Mouse (Mus musculus): ENCODE measurements at regions not wholly inside any gene's neighbourhood (a gene's known extent, or its start where the extent isn't known, plus 50 kb on each side); places are given as distances from the start of the nearest gene placed in this dataset.

DNA sequence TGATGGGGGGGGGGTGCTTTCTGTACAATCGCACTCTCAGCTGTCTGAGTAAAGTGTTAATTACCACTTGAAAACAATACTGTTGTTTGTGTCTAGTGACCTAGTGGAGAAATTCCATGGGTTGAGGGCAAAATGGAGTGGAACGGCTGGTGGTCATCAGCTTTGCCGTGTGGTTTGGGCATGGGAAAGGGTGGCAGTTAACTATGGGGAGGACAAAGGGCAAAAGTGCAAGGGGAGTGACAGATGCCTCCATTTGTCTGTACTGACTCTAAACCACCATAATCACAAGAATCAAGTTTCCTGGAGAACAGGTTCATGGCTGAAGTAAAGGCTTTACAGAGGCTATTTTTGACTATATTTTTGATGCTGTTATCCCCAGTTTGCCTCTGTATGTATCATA lies 294.0 kb upstream of the Slc30a5 start:
- Histone ChIP-seq H3K36me3 (ENCODE audit: control insufficient read depth, insufficient read depth) (no peaks in the 10 kb centered on the region), H3ac (ENCODE audit: control insufficient read depth, insufficient read length) (no peak overlapping the region), H3K4me3 (no peak overlapping the region), H3K79me2 (ENCODE audit: control insufficient read depth, insufficient read depth) (no peaks in the 10 kb centered on the region), H3K27me3 (ENCODE audit: control insufficient read depth, insufficient read depth, insufficient read length) (no peaks in the 10 kb centered on the region), H3K4me2 (ENCODE audit: low read depth) (no peak overlapping the region)
- TF ChIP-seq E2F4 (IDR thresholded peaks at IDR 0.05; ENCODE audit: insufficient read depth) (no peak), CEBPB (IDR thresholded peaks at IDR 0.05; ENCODE audit: insufficient read depth, poor library complexity, severe bottlenecking) (no peak), POLR2A (IDR thresholded peaks at IDR 0.05; ENCODE audit: insufficient read length, low read depth) (no peak), SRF (IDR thresholded peaks at IDR 0.05; ENCODE audit: control insufficient read depth, insufficient read length, low read depth) (no peak), MYOD1 (IDR thresholded peaks at IDR 0.05; ENCODE audit: control insufficient read depth in 1 of 3, insufficient read length in 2 of 3, low read depth in 2 of 3) (peak in 2 of 3 experiments; percentile 43 to 59), MYOG (IDR thresholded peaks at IDR 0.05; ENCODE audit: control insufficient read depth in 1 of 3, insufficient read depth in 1 of 3, insufficient read length in 2 of 3, low read depth in 2 of 3) (peak in 1 of 3 experiments; percentile 52)

DNA sequence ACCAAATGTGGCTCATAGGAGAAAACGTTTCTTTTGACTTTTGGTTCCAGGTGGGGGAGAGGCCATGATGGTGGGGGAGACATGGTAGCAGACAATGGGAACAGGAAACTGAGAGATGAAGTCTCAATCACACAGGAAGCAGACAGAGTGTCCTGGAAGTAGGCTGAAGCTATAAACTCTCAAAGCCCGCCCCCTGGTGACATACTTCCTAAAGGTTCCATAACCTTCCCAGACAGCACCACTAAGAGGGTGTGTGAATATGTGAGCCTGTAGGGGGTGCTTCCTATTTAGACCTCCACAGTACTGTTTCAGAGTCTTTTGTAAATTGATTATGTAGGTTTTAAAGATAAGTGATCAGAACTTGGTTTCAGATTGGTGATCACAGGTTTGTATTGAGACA lies 284.1 kb upstream of the Slc30a5 start:
- no peaks in the 10 kb centered on the region for H3K36me3 ChIP-seq (ENCODE audit: control insufficient read depth, insufficient read depth)
- no peak overlapping the region for H3K4me2 ChIP-seq (ENCODE audit: low read depth)
- H3K27me3 ChIP-seq (ENCODE audit: control insufficient read depth, insufficient read depth, insufficient read length), result no peaks in the 10 kb centered on the region
- H3ac ChIP-seq (ENCODE audit: control insufficient read depth, insufficient read length), result no peak overlapping the region
- TF ChIP-seq REST (IDR thresholded peaks at IDR 0.05; ENCODE audit: insufficient read depth, insufficient read length) (no peak), POLR2A (IDR thresholded peaks at IDR 0.05; ENCODE audit: insufficient read length, low read depth) (no peak), CEBPB (IDR thresholded peaks at IDR 0.05; ENCODE audit: insufficient read depth, poor library complexity, severe bottlenecking) (no peak), TCF3 (IDR thresholded peaks at IDR 0.05; ENCODE audit: insufficient read length, low read depth) (no peak), MAX (IDR thresholded peaks at IDR 0.05; ENCODE audit: low read depth) (no peak)
- H3K79me2 ChIP-seq (ENCODE audit: control insufficient read depth, insufficient read depth), result no peaks in the 10 kb centered on the region
- H3K4me3 ChIP-seq, result no peak overlapping the region

DNA sequence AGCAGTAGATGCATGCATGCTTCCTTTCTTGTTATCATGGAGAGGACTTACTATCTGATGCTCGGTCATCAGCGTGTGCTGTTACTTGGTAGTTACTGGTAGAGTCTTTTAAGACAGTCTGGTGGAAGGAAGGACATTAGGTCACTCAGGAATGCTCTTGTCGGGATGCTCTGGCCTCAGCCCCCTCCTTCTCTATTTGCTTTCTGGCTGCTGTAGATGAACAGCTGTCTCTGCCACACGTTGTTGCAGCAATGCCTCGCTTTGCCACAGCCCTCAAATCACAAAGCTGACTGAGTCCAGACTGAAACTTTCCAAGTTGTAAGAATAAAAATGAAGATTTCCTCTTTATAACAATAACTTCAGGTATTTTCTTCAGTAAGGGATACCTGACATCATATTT lies 282.1 kb upstream of the Slc30a5 start:
- Histone ChIP-seq H3K27me3 (ENCODE audit: control insufficient read depth, insufficient read depth, insufficient read length) (no peaks in the 10 kb centered on the region), H3K4me2 (ENCODE audit: low read depth) (no peak overlapping the region), H3ac (ENCODE audit: control insufficient read depth, insufficient read length) (no peak overlapping the region), H3K36me3 (ENCODE audit: control insufficient read depth, insufficient read depth) (no peaks in the 10 kb centered on the region), H3K79me2 (ENCODE audit: control insufficient read depth, insufficient read depth) (no peaks in the 10 kb centered on the region), H3K4me3 (no peak overlapping the region)
- TF ChIP-seq REST (IDR thresholded peaks at IDR 0.05; ENCODE audit: insufficient read depth, insufficient read length), result no peak
- no peak for TF ChIP-seq POLR2A (IDR thresholded peaks at IDR 0.05; ENCODE audit: insufficient read length, low read depth)
- TF ChIP-seq TCF3 (IDR thresholded peaks at IDR 0.05; ENCODE audit: insufficient read length, low read depth), result no peak
- TF ChIP-seq MYOD1 (IDR thresholded peaks at IDR 0.05; ENCODE audit: control insufficient read depth in 1 of 3, insufficient read length in 2 of 3, low read depth in 2 of 3), result peak in 2 of 3 experiments; percentile 56 to 71
- peak in 1 of 3 experiments; percentile 30 for TF ChIP-seq MYOG (IDR thresholded peaks at IDR 0.05; ENCODE audit: control insufficient read depth in 1 of 3, insufficient read depth in 1 of 3, insufficient read length in 2 of 3, low read depth in 2 of 3)

DNA sequence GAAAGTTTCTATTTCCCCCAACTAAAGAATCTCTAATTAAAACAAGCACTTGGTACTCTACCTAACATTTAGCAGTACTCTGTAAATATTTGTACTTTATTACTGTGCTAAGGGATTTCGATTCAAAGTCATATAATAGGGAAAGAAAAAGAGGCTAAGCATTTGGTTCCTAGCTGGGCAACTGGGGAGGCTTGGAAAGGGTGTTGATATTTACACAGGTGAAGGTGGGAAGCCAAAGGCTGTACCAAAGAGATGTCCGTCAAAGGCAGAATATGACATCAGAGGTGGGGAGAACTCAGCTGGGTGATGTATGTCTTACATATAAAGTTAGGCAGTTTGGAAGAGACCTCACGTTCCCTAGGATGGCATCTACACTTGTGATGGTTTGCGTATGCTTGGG lies 278.9 kb upstream of the Slc30a5 start:
- Histone ChIP-seq H3K4me2 (ENCODE audit: low read depth) (no peak overlapping the region), H3K79me2 (ENCODE audit: control insufficient read depth, insufficient read depth) (no peaks in the 10 kb centered on the region)
- TF ChIP-seq POLR2A (IDR thresholded peaks at IDR 0.05; ENCODE audit: insufficient read length, low read depth) (no peak), REST (IDR thresholded peaks at IDR 0.05; ENCODE audit: insufficient read depth, insufficient read length) (no peak), TCF12 (IDR thresholded peaks at IDR 0.05; ENCODE audit: insufficient read depth, poor library complexity, severe bottlenecking) (no peak), MYOG (IDR thresholded peaks at IDR 0.05; ENCODE audit: control insufficient read depth in 1 of 3, insufficient read depth in 1 of 3, insufficient read length in 2 of 3, low read depth in 2 of 3) (no peak)

DNA sequence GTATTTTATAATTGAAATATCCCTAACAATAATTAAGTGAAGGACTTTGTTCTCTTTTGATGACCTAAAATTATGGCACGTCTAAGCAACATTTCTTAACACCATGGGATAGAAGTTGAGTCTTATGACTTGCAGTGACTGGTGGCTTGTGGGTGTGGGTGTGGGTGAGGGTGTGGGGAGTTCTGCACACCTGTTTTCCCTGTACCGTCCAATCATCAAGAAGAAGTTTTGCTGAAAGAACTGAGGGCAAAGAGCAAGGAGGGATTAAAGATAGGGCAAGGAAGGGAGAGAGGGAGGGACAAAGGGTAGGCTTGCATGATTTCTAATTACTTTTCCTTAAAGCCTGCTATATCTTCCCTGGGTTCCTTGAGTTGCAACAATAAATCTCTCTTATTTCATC lies 278.5 kb upstream of the Slc30a5 start:
- Histone ChIP-seq H3K4me2 (ENCODE audit: low read depth) (no peak overlapping the region), H3ac (ENCODE audit: control insufficient read depth, insufficient read length) (no peak overlapping the region), H3K27me3 (ENCODE audit: control insufficient read depth, insufficient read depth, insufficient read length) (no peaks in the 10 kb centered on the region), H3K79me2 (ENCODE audit: control insufficient read depth, insufficient read depth) (no peaks in the 10 kb centered on the region), H3K36me3 (ENCODE audit: control insufficient read depth, insufficient read depth) (no peaks in the 10 kb centered on the region), H3K4me3 (no peak overlapping the region)
- no peak for TF ChIP-seq MAX (IDR thresholded peaks at IDR 0.05; ENCODE audit: low read depth)
- TF ChIP-seq MYOD1 (IDR thresholded peaks at IDR 0.05; ENCODE audit: control insufficient read depth in 1 of 3, insufficient read length in 2 of 3, low read depth in 2 of 3), result peak in 1 of 3 experiments; percentile 7

More for the DNA sequence above, 278.9 kb upstream of the Slc30a5 start:
- H3ac ChIP-seq (ENCODE audit: control insufficient read depth, insufficient read length), result no peak overlapping the region
- H3K4me3 ChIP-seq, result no peak overlapping the region
- no peaks in the 10 kb centered on the region for H3K27me3 ChIP-seq (ENCODE audit: control insufficient read depth, insufficient read depth, insufficient read length)
- H3K36me3 ChIP-seq (ENCODE audit: control insufficient read depth, insufficient read depth), result no peaks in the 10 kb centered on the region

DNA sequence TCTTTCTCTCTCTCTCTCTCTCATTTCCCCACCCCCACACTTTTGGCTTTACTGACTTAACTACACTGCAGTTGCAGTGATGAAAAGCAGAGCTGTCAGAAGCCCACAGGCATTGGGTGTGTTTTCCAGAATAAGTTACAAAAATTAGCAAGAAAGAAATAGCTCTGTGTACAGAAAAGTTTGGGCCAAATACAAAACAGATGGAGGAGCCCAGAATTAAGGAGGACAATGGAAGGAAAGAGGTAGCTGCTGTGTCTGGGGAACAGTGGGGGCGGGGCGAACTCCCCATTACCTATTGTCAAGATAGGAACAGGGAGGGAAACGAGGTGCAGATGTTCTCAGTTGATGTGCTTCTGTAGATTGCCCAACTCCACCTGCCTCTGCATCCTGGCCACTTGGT lies 267.4 kb upstream of the Slc30a5 start:
- no peak for TF ChIP-seq USF1 (IDR thresholded peaks at IDR 0.05; ENCODE audit: low read depth)
- no peak for TF ChIP-seq SRF (IDR thresholded peaks at IDR 0.05; ENCODE audit: control insufficient read depth, insufficient read length, low read depth)
- no peak for TF ChIP-seq E2F4 (IDR thresholded peaks at IDR 0.05; ENCODE audit: insufficient read depth)
- no peak for TF ChIP-seq POLR2A (IDR thresholded peaks at IDR 0.05; ENCODE audit: insufficient read length, low read depth)
- no peak for TF ChIP-seq TCF3 (IDR thresholded peaks at IDR 0.05; ENCODE audit: insufficient read length, low read depth)
- TF ChIP-seq CEBPB (IDR thresholded peaks at IDR 0.05; ENCODE audit: insufficient read depth, poor library complexity, severe bottlenecking), result no peak
- TF ChIP-seq MYOD1 (IDR thresholded peaks at IDR 0.05; ENCODE audit: control insufficient read depth in 1 of 3, insufficient read length in 2 of 3, low read depth in 2 of 3), result no peak
- TF ChIP-seq POLR2AphosphoS2 (IDR thresholded peaks at IDR 0.05; ENCODE audit: insufficient read length, low read depth), result no peak
- TF ChIP-seq REST (IDR thresholded peaks at IDR 0.05; ENCODE audit: insufficient read depth, insufficient read length), result no peak
- no peak for TF ChIP-seq MAX (IDR thresholded peaks at IDR 0.05; ENCODE audit: low read depth)
- no peak for TF ChIP-seq TCF12 (IDR thresholded peaks at IDR 0.05; ENCODE audit: insufficient read depth, poor library complexity, severe bottlenecking)
- no peak overlapping the region for H3K4me3 ChIP-seq
- no peaks in the 10 kb centered on the region for H3K36me3 ChIP-seq (ENCODE audit: control insufficient read depth, insufficient read depth)
- H3K4me2 ChIP-seq (ENCODE audit: low read depth), result no peak overlapping the region
- H3K27me3 ChIP-seq (ENCODE audit: control insufficient read depth, insufficient read depth, insufficient read length), result no peaks in the 10 kb centered on the region
- H3K79me2 ChIP-seq (ENCODE audit: control insufficient read depth, insufficient read depth), result no peaks in the 10 kb centered on the region
- no peak overlapping the region for H3ac ChIP-seq (ENCODE audit: control insufficient read depth, insufficient read length)
